Mouse (Mus musculus) layer of hippocampus, postnatal 10 days (tissue): Measurements from ENCODE around the gene Ppp1r13b. TPM values are rescaled to one million over a fixed set of nuclear protein-coding genes. Genes with fewer than 3 reads are reported as not detected.
"Not testable (repeated sequence)": the region's sequence is repeated elsewhere in the genome, so short reads cannot be mapped to it uniquely, and the experiment has no call there.

Source experiments
- DNase-seq, 2 experiments: peaks; one replicate each; pipeline ENCODE4 v3.0.0; 2021; ENCODE audit warnings: low spot score in 2 of 2
- long read RNA-seq: library from polyadenylated mRNA; stranded (forward); transcript quantifications from one replicate; pipeline ENCODE4 v2.0.0, GENCODE M21; 2023
- total RNA-seq, 2 experiments: library from RNA; stranded (reverse); gene quantifications; 2 replicates each; pipeline ENCODE4 v1.2.3; 2021

Gene Ppp1r13b
- 10 to 100 TPM; 66.3 to 69.1 TPM for total RNA-seq
- long read RNA-seq, full-length matches to known transcripts, result 3 of 123 reads
- long read RNA-seq, partial matches to known transcripts, result 23 of 123 reads
- long read RNA-seq, other reads (novel, unspliced or antisense), result 97 of 123 reads

- DNase-seq, result peak; percentile 81 to 92
Measured at GRCm38 (mm10) chr12:111907970-111908681, at the start of gene Ppp1r13b. Gene Ppp1r13b (minus strand): TSS chr12:111908110.

- no peak for DNase-seq
Measured at GRCm38 (mm10) chr12:111956173-111956572, 48.3 kb upstream of the Ppp1r13b start.

DNA sequence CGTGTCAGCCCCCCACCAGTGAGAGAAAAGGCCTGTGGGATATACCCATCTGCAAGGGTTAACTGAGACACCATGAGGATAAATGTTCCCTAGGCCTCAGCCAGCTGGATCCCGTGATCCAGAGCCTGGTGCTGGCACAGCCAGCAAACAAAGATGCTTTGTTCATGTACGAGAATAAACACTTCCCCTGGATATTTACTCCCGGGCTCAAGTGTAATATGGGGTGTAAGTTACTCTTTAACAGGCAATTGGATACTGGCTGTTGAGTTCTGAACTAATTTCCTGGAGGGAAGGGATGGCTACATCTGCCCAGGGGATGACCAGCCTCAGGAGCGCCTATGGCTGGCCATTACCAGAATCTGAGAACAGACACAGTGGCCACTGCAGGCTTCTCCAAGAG lies 43.8 kb upstream of the Ppp1r13b start:
- DNase-seq, result no peak

- DNase-seq, result no peak
Measured at GRCm38 (mm10) chr12:111950486-111950885, 42.6 kb upstream of the Ppp1r13b start.

DNA sequence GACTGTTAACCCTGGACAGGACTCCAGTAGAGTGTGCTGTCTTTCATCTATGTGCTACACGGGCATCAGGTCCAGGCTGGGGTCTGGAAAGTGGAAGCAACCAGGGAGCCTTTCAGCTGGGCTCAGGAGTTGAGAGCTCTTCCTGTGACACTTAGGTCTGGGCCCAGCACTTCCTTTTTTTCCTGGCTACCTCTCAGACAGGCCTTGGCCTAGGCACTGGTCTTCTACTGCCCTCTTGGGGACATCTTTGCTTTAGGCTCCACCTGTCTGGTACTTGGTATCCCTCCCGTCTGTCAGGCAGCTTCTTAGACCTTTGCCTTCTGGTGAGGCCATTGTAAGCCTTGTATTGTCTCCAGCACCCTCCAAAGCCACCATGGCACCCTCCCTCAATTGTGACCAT lies 38.8 kb upstream of the Ppp1r13b start:
- DNase-seq, result peak in 1 of 2 experiments; percentile 46

DNA sequence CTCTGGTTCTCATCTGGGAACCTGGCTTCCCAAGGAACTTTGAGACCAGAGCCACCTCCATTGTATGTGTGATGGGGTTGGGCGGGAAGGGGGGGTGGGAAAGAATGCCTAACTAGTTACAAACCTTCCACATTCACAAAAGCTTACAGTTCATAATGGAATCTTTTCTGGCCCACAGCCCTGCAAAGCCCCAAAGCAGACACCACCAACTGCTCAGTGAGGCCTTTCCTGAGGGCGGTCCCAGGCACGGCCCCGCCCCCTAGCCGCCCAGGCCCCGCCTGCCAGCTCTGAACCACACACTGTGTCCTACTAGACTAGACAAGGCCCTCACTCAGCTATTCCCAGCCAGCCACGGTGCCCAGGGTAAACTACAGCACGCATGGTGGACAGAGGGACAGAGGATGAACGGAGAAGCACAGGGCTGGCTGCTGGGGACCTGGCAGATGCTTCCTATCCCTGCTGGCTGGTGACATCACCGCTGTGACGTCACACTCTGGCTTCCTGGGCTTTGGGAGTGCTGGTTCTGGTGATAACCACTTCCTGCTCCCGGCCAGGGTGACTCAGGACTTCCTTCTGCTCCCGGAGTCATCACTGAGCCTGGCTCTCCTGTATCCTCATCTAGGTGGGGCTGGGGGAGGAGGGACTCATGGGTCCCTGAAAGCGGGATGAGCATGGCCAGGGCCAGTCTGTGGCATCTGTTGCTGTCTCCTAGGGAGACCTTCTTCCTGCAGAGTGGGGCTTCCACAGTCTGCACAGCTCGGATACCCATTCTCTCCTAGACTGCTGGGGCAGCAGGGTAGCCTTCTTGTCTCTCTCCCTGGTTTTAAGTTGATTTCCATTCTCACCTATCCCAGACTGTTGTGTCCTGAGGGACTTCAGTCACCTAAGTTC lies 38.1 kb upstream of the Ppp1r13b start:
- not testable (repeated sequence) for DNase-seq

GRCm38 (mm10) chr12:111945115-111945514 lies 37.2 kb upstream of the Ppp1r13b start:
- no peak for DNase-seq

DNA sequence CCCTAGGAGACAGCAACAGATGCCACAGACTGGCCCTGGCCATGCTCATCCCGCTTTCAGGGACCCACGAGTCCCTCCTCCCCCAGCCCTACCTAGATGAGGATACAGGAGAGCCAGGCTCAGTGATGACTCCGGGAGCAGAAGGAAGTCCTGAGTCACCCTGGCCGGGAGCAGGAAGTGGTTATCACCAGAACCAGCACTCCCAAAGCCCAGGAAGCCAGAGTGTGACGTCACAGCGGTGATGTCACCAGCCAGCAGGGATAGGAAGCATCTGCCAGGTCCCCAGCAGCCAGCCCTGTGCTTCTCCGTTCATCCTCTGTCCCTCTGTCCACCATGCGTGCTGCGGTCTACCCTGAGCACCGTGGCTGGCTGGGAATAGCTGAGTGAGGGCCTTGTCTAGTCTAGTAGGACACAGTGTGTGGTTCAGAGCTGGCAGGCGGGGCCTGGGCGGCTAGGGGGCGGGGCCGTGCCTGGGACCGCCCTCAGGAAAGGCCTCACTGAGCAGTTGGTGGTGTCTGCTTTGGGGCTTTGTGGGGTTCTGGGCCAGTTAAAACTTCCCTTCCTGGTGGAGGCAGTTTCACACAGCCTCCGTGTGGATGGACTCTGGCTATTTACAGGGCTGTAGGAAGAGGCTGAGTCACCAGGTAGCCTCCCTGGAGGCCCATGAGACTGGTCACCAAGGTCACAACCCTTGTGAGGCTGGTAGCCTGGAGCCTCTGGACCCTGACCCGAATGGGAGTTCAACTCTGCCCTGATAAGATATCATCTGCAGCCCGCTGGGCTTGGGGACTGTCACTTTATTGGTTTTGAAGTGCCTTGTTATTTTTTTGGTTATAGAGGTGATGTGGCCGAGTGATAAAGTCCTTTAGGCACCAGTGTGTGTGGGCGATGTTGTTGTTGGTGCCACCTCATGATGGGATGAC lies 36.4 kb upstream of the Ppp1r13b start:
- not testable (repeated sequence) for DNase-seq

DNA sequence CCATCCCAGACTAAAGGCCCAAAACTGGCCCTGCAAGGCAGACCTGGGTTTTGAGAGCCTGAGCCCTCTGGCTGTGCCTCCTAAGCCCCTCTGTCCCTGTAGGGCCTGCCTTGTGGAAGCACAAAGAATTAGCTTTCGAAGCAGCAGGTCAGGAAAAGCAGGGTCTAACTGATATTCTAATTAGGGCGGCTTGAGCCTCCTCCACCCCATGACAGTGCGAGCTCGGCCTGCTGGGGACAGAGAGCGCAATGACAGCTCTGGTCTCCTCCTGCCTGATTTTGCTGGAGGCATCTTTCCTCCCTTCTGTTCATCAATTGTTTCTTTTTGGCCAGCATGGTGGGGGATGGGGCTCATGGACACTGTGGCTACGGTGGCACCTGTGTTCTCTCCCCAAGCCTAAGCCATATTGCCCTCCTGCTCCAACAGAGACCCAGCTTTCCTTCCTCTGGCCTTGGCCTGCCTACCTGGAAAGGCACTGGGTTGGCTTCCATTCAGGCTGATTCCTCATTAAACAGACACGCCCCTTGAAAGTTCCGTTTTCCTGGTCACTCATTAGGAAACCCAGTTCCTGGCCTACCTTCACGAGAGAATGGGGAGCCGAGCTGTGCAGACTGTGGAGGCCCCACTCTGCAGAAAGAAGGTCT lies 35.6 kb upstream of the Ppp1r13b start:
- no peak for DNase-seq

GRCm38 (mm10) chr12:111938623-111939177 lies 30.8 kb upstream of the Ppp1r13b start:
- no peak for DNase-seq

DNA sequence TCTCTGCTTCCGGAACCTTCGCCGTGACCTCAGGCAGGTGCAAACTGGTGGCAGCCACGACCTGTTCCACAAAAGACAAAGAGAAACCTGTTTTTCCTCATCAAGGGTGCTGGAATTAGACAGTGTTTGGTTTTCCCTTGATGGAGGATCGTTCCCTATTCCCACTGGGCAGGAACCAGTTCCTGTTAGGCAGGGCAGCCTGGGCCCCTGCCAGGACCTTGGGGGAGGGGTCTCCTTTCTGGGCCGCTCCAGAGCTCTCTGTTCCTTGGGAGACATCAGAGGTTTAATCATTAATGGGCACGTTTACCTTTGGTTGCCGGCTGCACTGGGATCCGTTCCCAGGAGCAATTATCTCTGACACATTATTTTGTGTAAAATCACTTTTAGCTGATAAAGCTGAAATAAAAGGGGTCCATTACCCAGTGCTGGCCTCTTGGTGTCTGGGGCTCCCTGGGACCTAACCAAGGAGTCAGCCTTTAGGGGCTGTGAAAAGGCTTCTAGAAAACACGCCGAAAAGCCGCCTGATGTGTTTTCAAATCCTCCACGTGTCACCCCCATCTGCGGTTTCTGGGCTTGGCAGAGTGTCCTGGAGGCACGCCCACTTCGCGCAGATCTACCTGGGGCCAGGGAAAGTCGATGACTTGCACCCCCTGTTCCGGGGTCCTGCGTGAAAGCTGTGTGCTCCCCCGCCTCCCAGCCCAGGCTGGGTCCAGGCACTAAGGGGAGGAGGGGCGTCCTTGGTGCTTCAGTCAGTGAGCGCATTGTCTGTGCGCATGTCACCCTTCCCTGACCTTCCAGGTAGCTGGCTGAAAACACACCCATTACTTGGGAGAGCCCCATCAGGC lies 29.0 kb upstream of the Ppp1r13b start:
- DNase-seq, result peak; percentile 52 to 62

GRCm38 (mm10) chr12:111933971-111934370 lies 26.1 kb upstream of the Ppp1r13b start:
- no peak for DNase-seq

GRCm38 (mm10) chr12:111933032-111933704 lies 25.3 kb upstream of the Ppp1r13b start:
- DNase-seq, result no peak

DNA sequence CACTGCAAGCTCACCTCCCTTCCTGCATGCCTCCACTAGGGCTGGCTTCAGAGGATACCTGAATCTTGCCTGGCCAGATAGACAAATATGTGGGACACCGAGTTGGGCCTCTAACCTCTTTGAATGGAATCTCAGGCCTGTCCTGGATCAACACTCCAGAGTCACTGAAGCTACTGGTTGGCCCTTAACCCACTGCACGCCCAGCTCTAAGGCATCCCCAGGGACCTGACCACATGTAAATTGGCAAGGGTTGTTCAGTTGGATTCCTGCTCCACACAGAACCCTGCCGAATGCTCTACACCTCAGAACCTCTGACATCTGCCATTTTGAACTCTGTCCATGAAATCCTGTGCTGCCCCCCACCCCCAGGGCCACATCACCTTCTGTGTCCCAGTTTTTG lies 24.6 kb upstream of the Ppp1r13b start:
- DNase-seq, result no peak

DNA sequence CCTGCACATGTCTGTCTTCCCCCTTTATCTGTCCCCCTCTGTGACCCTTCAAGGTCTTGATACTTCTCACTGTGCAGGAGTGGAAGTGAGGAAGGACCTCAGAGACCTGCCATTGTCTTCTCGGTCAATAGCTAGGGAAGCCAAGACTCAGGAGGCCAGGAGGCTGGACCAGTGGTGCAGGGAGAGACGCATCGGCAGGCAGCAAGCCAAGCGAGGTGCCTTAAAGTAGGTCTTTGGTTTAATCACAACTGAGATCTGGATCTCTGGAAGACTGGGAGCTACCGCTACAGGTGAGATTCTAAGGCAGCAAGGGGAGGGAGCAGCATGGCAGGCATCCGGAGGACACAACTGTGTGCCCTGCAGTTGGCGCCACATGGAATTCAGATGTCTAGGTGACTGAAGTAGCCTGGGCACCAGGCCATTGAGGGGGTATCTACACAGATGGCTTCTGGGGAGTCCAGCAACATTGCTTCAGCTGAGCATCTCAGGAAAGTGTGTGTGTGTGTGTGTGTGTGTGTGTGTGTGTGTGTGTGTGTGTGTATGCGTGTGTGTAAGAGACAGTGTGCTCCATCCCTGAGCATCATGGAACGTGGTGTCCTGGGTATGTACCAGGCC lies 23.6 kb upstream of the Ppp1r13b start:
- no peak for DNase-seq

DNA sequence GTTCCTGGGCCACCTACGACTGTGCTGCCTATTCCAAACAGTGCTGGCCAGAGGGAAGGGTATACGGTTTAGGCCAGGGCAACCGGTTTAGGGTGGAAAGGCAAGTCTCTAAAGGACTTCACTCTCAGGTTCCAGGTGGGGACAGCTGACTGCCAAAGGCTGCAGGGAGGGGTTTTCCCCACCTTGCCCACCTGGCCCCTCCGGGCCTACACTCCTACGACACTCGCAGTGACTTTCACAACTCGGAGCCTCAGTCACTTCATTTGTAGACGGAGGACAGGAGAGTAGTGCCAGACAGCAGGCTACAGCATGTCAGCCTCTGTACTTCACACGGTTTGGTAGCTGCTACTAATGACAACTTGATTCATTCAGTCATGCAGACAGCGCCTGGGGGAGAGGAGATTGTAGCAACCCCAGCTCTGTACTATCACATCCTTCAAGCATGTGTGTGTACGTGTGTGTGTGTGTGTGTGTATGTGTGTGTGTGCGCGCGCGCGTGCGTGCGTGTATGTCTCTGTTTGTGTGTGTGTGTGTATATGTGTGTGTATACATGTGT lies 20.6 kb upstream of the Ppp1r13b start:
- DNase-seq, result no peak

DNA sequence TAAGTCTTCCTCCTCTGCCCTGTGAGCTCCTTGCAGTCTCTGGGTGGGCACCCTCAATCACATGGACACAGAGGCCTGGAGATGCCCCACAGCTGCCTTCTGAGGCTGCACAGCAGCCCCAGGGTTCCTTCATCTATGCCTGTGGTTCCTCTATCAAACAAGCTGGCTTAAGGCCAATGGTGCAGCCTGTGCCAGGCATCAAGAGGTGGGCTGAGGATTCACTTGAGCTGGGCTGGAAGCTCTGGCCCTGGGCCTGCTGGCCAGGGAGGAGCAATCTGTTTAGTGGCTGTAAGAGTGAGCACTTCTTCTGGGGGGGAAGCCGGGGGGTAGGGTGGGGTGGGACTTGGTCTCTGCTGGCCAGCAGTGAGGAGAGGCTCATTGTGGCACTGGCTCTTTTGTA lies 19.4 kb upstream of the Ppp1r13b start:
- DNase-seq, result peak in 1 of 2 experiments; percentile 38

DNA sequence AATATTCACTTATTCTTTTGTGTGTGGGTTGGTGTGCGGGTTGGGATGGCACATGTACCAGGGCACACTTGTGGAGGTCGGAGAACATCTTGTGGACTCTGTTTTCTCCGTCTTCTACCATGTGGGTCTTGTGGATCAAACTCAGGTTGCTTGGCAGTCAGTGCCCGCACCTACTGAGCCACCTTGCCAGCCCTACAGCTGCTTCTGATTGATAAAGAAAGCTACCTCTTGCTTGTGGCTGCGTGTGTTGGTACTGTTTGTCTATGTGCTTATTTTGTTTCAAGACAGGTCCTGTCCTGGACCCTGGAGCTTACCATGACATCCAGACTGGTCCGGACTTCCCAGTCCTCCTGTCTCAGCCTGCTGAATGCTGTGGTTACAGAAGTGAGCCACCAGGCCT lies 15.2 kb upstream of the Ppp1r13b start:
- no peak for DNase-seq
